Mouse (Mus musculus): Measurements from ENCODE around the gene Olfr1084. TPM values are rescaled to one million over a fixed set of nuclear protein-coding genes. Genes with fewer than 3 reads are reported as not detected.
"Not testable (repeated sequence)": the region's sequence is repeated elsewhere in the genome, so short reads cannot be mapped to it uniquely, and the experiment has no call there.

The Olfr1084 gene
- total RNA-seq (2021), result not detected

DNA sequence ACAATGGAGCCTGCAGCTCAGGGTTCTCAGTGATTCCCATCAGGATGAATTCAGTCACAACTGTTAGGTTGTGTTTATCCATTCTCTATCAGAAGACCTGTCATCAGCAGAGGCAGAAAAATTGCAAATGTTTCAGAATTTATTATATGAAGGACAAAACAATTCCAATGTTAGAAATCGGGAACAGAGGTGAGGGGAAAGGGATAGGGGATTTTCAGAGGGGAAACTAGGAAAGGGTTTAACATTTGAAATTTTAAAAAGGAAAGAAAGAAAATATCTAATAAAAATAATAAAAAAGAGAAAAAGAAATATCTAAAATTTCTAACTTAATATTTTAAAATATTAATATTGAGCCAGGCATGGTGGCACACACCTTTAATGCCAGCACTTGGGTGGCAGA is at the start of gene Olfr1084:
Olfr1084 (minus strand) TSS at position 101 of the 400 bp plus-strand sequence.
- intact Hi-C loops (cut with DNase I); DNase-seq: not testable (repeated sequence)

DNA sequence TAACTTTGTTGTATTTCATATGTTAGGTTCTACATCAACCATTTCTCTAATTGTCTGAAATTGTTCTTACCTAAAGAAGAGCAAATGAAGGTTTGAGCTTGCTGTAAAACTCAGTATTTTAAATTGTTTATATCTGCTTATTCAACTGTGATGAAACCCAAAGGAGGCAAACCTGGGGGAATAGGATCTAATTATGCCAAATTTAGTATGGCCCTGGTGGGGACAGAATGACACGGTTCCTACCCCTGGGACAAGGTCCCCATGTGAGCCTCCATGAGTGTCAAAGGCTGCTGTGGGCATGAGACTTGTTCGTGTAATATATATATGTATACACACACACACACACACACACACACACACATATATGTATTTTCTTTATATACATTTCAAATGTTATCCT is 40.5 kb upstream of the Olfr1084 start, which contains the start of gene Olfr1086:
Olfr1086 (minus strand) TSS at position 101 of the 400 bp plus-strand sequence.
- no peak for DNase-seq
- intact Hi-C loops (cut with DNase I), result no loop called here

DNA sequence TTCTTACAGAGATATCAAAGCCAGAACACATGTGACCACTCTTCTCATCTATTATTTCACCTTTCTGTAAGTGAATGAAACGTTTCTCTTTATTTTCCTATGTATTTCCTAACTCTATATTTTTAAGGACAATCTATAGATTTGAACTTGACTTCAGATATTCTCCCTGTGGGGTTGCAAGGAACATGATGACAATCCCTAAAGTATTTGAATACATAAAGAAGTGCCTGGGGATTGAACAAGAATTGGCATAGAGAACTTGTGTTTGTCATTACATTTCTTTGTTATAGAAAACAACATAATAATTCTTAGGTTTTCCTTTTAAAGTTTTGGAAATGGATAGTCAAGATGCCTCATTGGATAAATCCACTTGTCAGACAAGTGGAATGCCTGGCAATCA is 22.4 kb upstream of the Olfr1084 start, which contains the start of gene Olfr1085:
Olfr1085 (minus strand) TSS at position 101 of the 400 bp plus-strand sequence.
- intact Hi-C loops (cut with DNase I), result no loop called here

DNA sequence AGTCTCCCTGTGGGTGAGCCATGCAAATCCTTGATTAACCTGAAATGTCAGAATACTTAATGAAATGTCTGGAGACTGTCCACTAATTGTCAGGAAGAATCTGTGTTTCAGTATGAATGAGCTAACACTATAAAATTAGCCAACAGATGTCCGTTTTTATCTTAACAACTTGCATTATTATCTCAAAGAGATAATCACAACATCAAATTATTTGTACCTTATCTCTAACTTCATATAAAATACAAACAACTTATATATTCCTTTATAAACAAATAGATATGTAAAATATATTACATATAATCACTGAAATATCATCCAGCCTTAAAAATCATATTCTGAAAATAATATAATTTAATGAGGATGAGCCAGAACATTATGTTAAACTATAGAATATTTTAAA is 40.7 kb downstream of the Olfr1084 start, which contains the start of gene Olfr1082:
Olfr1082 (minus strand) TSS at position 101 of the 400 bp plus-strand sequence.
- DNase-seq; intact Hi-C loops (cut with DNase I): not testable (repeated sequence)

More for the DNA sequence above, 22.4 kb upstream of the Olfr1084 start, which contains the start of gene Olfr1085:
- no peak for DNase-seq

Other genes starting within 250 kb of the Olfr1084 start
- not detected for gene Olfr1061, start 225.7 kb downstream of the Olfr1084 start, total RNA-seq (2021)
- not detected for gene Olfr1062, start 213.0 kb downstream of the Olfr1084 start, total RNA-seq (2021)
- gene Olfr1065, start 189.1 kb downstream of the Olfr1084 start, total RNA-seq (2021), result not detected
- gene Olfr1066, start 183.5 kb downstream of the Olfr1084 start, total RNA-seq (2021), result not detected
- not detected for gene Olfr228, start 152.3 kb downstream of the Olfr1084 start, total RNA-seq (2021)
- not detected for gene Olfr1076, start 131.3 kb downstream of the Olfr1084 start, total RNA-seq (2021)
- not detected for gene Olfr1079, start 97.2 kb downstream of the Olfr1084 start, total RNA-seq (2021)
- not detected for gene Olfr1080, start 81.5 kb downstream of the Olfr1084 start, total RNA-seq (2021)
- not detected for gene Olfr1082, start 40.8 kb downstream of the Olfr1084 start, total RNA-seq (2021)
- gene Olfr1085, start 22.3 kb upstream of the Olfr1084 start, total RNA-seq (2021), result not detected
- not detected for gene Olfr1086, start 40.4 kb upstream of the Olfr1084 start, total RNA-seq (2021)
- not detected for gene Olfr1087, start 58.7 kb upstream of the Olfr1084 start, total RNA-seq (2021)
- not detected for gene Olfr1089, start 94.0 kb upstream of the Olfr1084 start, total RNA-seq (2021)
- gene Olfr1090, start 119.3 kb upstream of the Olfr1084 start, total RNA-seq (2021), result not detected
- gene Olfr1093, start 142.8 kb upstream of the Olfr1084 start, total RNA-seq (2021), result not detected
- not detected for gene Olfr141, start 170.3 kb upstream of the Olfr1084 start, total RNA-seq (2021)
- gene Olfr1094, start 184.9 kb upstream of the Olfr1084 start, total RNA-seq (2021), result not detected
- not detected for gene Olfr1095, start 212.0 kb upstream of the Olfr1084 start, total RNA-seq (2021)
- gene Gm13723, start 235.1 kb upstream of the Olfr1084 start, total RNA-seq (2021), result not detected